Comparison of ENCODE assay signal across 9 mouse cellular contexts in genomic region chr1:182958824-182959223, GRCm38 (mm10). TPM values are rescaled to one million over a fixed set of nuclear protein-coding genes. Genes with fewer than 3 reads are reported as not detected.
DNase-seq lines count a peak whose midpoint lies in the region; ATAC-seq and TF ChIP-seq lines count a peak whose summit lies in the region.
"Had no signal": no experiment of that assay in that cellular context is flagged by ENCODE, and none has a peak within 500 bp of the region (broad histone marks: within the 10 kb centered on the region; RNA-seq: fewer than 3 reads in every experiment).

No protein-coding gene starts in this region.

- no peak for TF ChIP-seq CTCF in gastrocnemius, adult 2 months (IDR thresholded peaks at IDR 0.05)
- no peak for TF ChIP-seq CTCF in lung, postnatal 0 days (IDR thresholded peaks at IDR 0.05)
- no peak for TF ChIP-seq CTCF in stomach, postnatal 0 days (IDR thresholded peaks at IDR 0.05; ENCODE audit: low read depth)

- H3K9ac ChIP-seq in lung, postnatal 0 days (replicated peaks; ENCODE audit: low read depth): no peak overlapping the region
- H3K9ac ChIP-seq in liver, embryonic 12.5 days: no peak overlapping the region
- H3K9ac ChIP-seq in stomach, postnatal 0 days (ENCODE audit: low read length): 0 out of 2 replicates have a peak overlapping the region, but pooled peaks have one; percentile 31

- H3K27me3 ChIP-seq in lung, postnatal 0 days (replicated peaks; ENCODE audit: insufficient read depth, low read length): no peaks in the 10 kb centered on the region
- peaks cover 60% of the 10 kb centered on the region for H3K27me3 ChIP-seq in liver, embryonic 12.5 days (replicated peaks)
- no peaks in the 10 kb centered on the region for H3K27me3 ChIP-seq in stomach, postnatal 0 days (ENCODE audit: control insufficient read depth, insufficient read depth, low read length)
- H3K27me3 ChIP-seq: Patski had no signal

- ATAC-seq in lung, postnatal 0 days: no peak
- no peak for ATAC-seq in liver, embryonic 12.5 days
- ATAC-seq in stomach, postnatal 0 days (ENCODE audit: low FRiP score, low TSS enrichment): no peak
- ATAC-seq: Patski had no signal

- no peaks in the 10 kb centered on the region for H3K9me3 ChIP-seq in lung, postnatal 0 days (ENCODE audit: low read length)
- H3K9me3 ChIP-seq in liver, embryonic 12.5 days (replicated peaks): no peaks in the 10 kb centered on the region
- no peaks in the 10 kb centered on the region for H3K9me3 ChIP-seq in stomach, postnatal 0 days (ENCODE audit: control insufficient read depth, low read length)

- peaks cover 22% of the 10 kb centered on the region; the same call in 1 of the 2 replicates for H3K4me1 ChIP-seq in lung, postnatal 0 days (ENCODE audit: insufficient read depth, low read depth, low read length)
- H3K4me1 ChIP-seq in liver, embryonic 12.5 days: peaks cover 28% of the 10 kb centered on the region
- peaks cover 7% of the 10 kb centered on the region; the same call in 1 of the 2 replicates for H3K4me1 ChIP-seq in stomach, postnatal 0 days (replicated peaks; ENCODE audit: control insufficient read depth, insufficient read depth)

- peak overlapping the region; percentile 70 for H3K4me3 ChIP-seq in gastrocnemius, adult 2 months
- H3K4me3 ChIP-seq in lung, postnatal 0 days (ENCODE audit: low read depth, low read length): no peak overlapping the region; the same call in 1 of the 2 replicates
- H3K4me3 ChIP-seq in liver, embryonic 12.5 days: no peak overlapping the region
- H3K4me3 ChIP-seq in stomach, postnatal 0 days (ENCODE audit: low read depth, low read length): no peak overlapping the region

- DNase-seq in gastrocnemius, adult 2 months: no peak
- no peak for DNase-seq in gastrocnemius, postnatal 4 days (ENCODE audit: low spot score in 2 of 2)
- DNase-seq in lung, postnatal 0 days (ENCODE audit: low spot score): no peak
- no peak for DNase-seq in lung, postnatal 36 days
- peak; percentile 31 for DNase-seq in stomach, postnatal 0 days (ENCODE audit: low spot score)
- no peak for DNase-seq in urinary bladder, adult 2 months (ENCODE audit: low spot score)
- no peak for DNase-seq in retina, embryonic 14.5 days (ENCODE audit: low spot score)

- no peak for TF ChIP-seq EP300 in lung, postnatal 0 days (IDR thresholded peaks at IDR 0.05)
- TF ChIP-seq EP300 in stomach, postnatal 0 days (optimal IDR thresholded peaks at IDR 0.05): no peak

- WGBS in lung, postnatal 0 days: 65% methylated on average over 3 of the region's 3 CpGs
- 45% methylated on average over 3 of the region's 3 CpGs for WGBS in liver, embryonic 12.5 days (ENCODE audit: insufficient replicate concordance)
- WGBS in stomach, postnatal 0 days: 39% methylated on average over 3 of the region's 3 CpGs

- H3K27ac ChIP-seq in gastrocnemius, adult 2 months: peak overlapping the region; percentile 83
- no peak overlapping the region for H3K27ac ChIP-seq in lung, postnatal 0 days (ENCODE audit: low read length)
- no peak overlapping the region for H3K27ac ChIP-seq in liver, embryonic 12.5 days
- peak overlapping the region; percentile 72 for H3K27ac ChIP-seq in stomach, postnatal 0 days (replicated peaks)

- intact Hi-C loops in gastrocnemius, adult 2 months (cut with DNase I): no loop called here

- peak overlapping the region; percentile 56 for H3K4me2 ChIP-seq in lung, postnatal 0 days (replicated peaks; ENCODE audit: low read depth, low read length)
- peak overlapping the region; percentile 71 for H3K4me2 ChIP-seq in liver, embryonic 12.5 days
- peak overlapping the region; percentile 60; the same call in 1 of the 2 replicates for H3K4me2 ChIP-seq in stomach, postnatal 0 days (replicated peaks; ENCODE audit: low read depth)

- H3K36me3 ChIP-seq in lung, postnatal 0 days (ENCODE audit: insufficient read depth, low read length): no peaks in the 10 kb centered on the region
- H3K36me3 ChIP-seq in liver, embryonic 12.5 days: no peaks in the 10 kb centered on the region
- no peaks in the 10 kb centered on the region for H3K36me3 ChIP-seq in stomach, postnatal 0 days (ENCODE audit: control insufficient read depth, insufficient read depth, low read length)

RNA-seq across cellular contexts. Expression of gene Tlr5, which starts 4.2 kb away (rescaled TPM):
- 1 to 10 TPM; 1.1 to 3.8 TPM for total RNA-seq in gastrocnemius, adult 2 months (2021)
- total RNA-seq in gastrocnemius, postnatal 4 days (2021): 1 to 10 TPM; 2.6 to 3.2 TPM
- 1.5 TPM in 2 replicates for polyA plus RNA-seq in lung, postnatal 0 days (2015; fragmentation: Nextera tagmentation; extraction: Ambion mirVana)
- polyA plus RNA-seq in liver, embryonic 12.5 days (2016; fragmentation: Nextera tagmentation; extraction: Ambion mirVana): 0.42 and 0.60 TPM in 2 replicates
- polyA plus RNA-seq in stomach, postnatal 0 days (2015; fragmentation: Nextera tagmentation; extraction: Ambion mirVana): 1.2 and 1.4 TPM in 2 replicates
- 4.1 and 4.3 TPM in 2 replicates for polyA plus RNA-seq in urinary bladder, adult 2 months (2012; rRNA removed)
- polyA plus RNA-seq: Patski had no signal

Comparison
In these comparisons a context has a peak if more than half of its experiments do, and no peak if none do; other contexts are left out.
1. H3K27ac ChIP-seq: peak in gastrocnemius, adult 2 months (single experiment) and stomach, postnatal 0 days (single experiment); none in lung, postnatal 0 days (single experiment) and liver, embryonic 12.5 days (single experiment).
2. Peak in every context shown above with its lines, with median percentiles within 50 percentile points of each other: H3K4me2 ChIP-seq.